Mouse (Mus musculus) bone marrow macrophage, adult 2 months (primary cell): Measurements from ENCODE around the gene Gm10322.

Experiments
- CTCF ChIP-seq: IDR thresholded peaks from 2 replicates; pipeline ENCODE4 v1.5.1; 2012; ENCODE audit warnings: low read depth, mild to moderate bottlenecking, low read length, moderate library complexity
- POLR2A ChIP-seq: IDR thresholded peaks from 2 replicates; pipeline ENCODE4 v1.6.1; 2012; ENCODE audit warnings: mild to moderate bottlenecking, low read depth, low read length, borderline replicate concordance

GRCm38 (mm10) chr10:59642659-59643377, 27.0 kb downstream of the Gm10322 start:
- no peak for TF ChIP-seq POLR2A
- TF ChIP-seq CTCF = no peak
